9 mouse cellular contexts compared by ENCODE assay signal in genomic region chr7:107593904-107594303, GRCm38 (mm10). TPM values are rescaled to one million over a fixed set of nuclear protein-coding genes. Genes with fewer than 3 reads are reported as not detected.
A peak's percentile ranks its signal among the peaks of the same experiment; 100 is the strongest.
DNase-seq lines count a peak whose midpoint lies in the region; ATAC-seq lines count a peak whose summit lies in the region.
"Had no signal": no experiment of that assay in that cellular context is flagged by ENCODE, and none has a peak within 500 bp of the region (broad histone marks: within the 10 kb centered on the region; RNA-seq: fewer than 3 reads in every experiment).

No protein-coding gene starts in this region.

- no peak for DNase-seq in hindbrain, embryonic 10.5 days (ENCODE audit: low spot score)
- DNase-seq in cerebellum, adult 9-10 months = no peak
- DNase-seq in cerebellum, adult 18-20 months = no peak

- 30% methylated on average over 7 of the region's 7 CpGs for WGBS in hindbrain, embryonic 12.5 days
- WGBS in hindbrain, embryonic 10.5 days = 32% methylated on average over 7 of the region's 7 CpGs
- 26% methylated on average over 7 of the region's 7 CpGs for WGBS in embryonic facial prominence, embryonic 13.5 days

- no peaks in the 10 kb centered on the region for H3K36me3 ChIP-seq in hindbrain, embryonic 12.5 days
- H3K36me3 ChIP-seq in hindbrain, embryonic 10.5 days = no peaks in the 10 kb centered on the region
- peaks cover 20% of the 10 kb centered on the region for H3K36me3 ChIP-seq in embryonic facial prominence, embryonic 13.5 days

- H3K9me3 ChIP-seq in hindbrain, embryonic 12.5 days (replicated peaks) = no peaks in the 10 kb centered on the region
- no peaks in the 10 kb centered on the region for H3K9me3 ChIP-seq in hindbrain, embryonic 10.5 days
- no peaks in the 10 kb centered on the region for H3K9me3 ChIP-seq in embryonic facial prominence, embryonic 13.5 days

- peaks cover 6% of the 10 kb centered on the region; the same call in 1 of the 2 replicates for H3K4me1 ChIP-seq in hindbrain, embryonic 12.5 days
- H3K4me1 ChIP-seq in hindbrain, embryonic 10.5 days (replicated peaks) = peaks cover 15% of the 10 kb centered on the region
- peaks cover 15% of the 10 kb centered on the region for H3K4me1 ChIP-seq in embryonic facial prominence, embryonic 13.5 days

- no peak for ATAC-seq in hindbrain, embryonic 12.5 days (ENCODE audit: low FRiP score)
- ATAC-seq in embryonic facial prominence, embryonic 13.5 days (ENCODE audit: insufficient number of reproducible peaks, insufficient read depth, low FRiP score, low TSS enrichment, low read depth) = no peak
- peak; percentile 9 for ATAC-seq in inflammation-experienced regulatory T-cells, adult 6 months
- peak; percentile 13 for ATAC-seq in megakaryocyte-erythroid progenitor cell, adult 5-6 weeks (replicated peaks; ENCODE audit: low FRiP score, low TSS enrichment, poor library complexity, severe bottlenecking)
- ATAC-seq in erythroid progenitor cell, adult 5-6 weeks (replicated peaks; ENCODE audit: low FRiP score, poor library complexity, severe bottlenecking) = no peak

- peak overlapping the region; percentile 94; the same call in 1 of the 2 replicates for H3K4me2 ChIP-seq in hindbrain, embryonic 12.5 days (replicated peaks)
- peak overlapping the region; percentile 94 for H3K4me2 ChIP-seq in embryonic facial prominence, embryonic 13.5 days

- no peak overlapping the region for H3K27ac ChIP-seq in hindbrain, embryonic 12.5 days
- H3K27ac ChIP-seq in hindbrain, embryonic 10.5 days = no peak overlapping the region
- peak overlapping the region; percentile 51 for H3K27ac ChIP-seq in embryonic facial prominence, embryonic 13.5 days

- H3K4me3 ChIP-seq in hindbrain, embryonic 12.5 days = no peak overlapping the region
- no peak overlapping the region for H3K4me3 ChIP-seq in hindbrain, embryonic 10.5 days
- H3K4me3 ChIP-seq in embryonic facial prominence, embryonic 13.5 days = peak overlapping the region; percentile 57; the same call in 1 of the 2 replicates

- peaks cover 8% of the 10 kb centered on the region for H3K27me3 ChIP-seq in hindbrain, embryonic 12.5 days
- H3K27me3 ChIP-seq in hindbrain, embryonic 10.5 days (ENCODE audit: insufficient read depth, poor library complexity, severe bottlenecking) = peaks cover 11% of the 10 kb centered on the region
- H3K27me3 ChIP-seq in embryonic facial prominence, embryonic 13.5 days = no peaks in the 10 kb centered on the region

- no peak overlapping the region for H3K9ac ChIP-seq in hindbrain, embryonic 12.5 days
- H3K9ac ChIP-seq in embryonic facial prominence, embryonic 13.5 days = 0 out of 2 replicates have a peak overlapping the region, but pooled peaks have one; percentile 67

RNA-seq across cellular contexts. Expression of gene Ppfibp2, which starts 1.1 kb away (rescaled TPM):
- 5.3 and 8.2 TPM in 2 replicates for polyA plus RNA-seq in hindbrain, embryonic 12.5 days (2016; fragmentation: Nextera tagmentation; extraction: Ambion mirVana)
- 7.4 and 10.0 TPM in 2 replicates for polyA plus RNA-seq in hindbrain, embryonic 10.5 days (2016; fragmentation: Nextera tagmentation; extraction: Ambion mirVana)
- 11.5 and 13.8 TPM in 2 replicates for polyA plus RNA-seq in embryonic facial prominence, embryonic 13.5 days (2015; fragmentation: Nextera tagmentation; extraction: Ambion mirVana)
- under 1 TPM; 0.47 to 0.63 (median 0.57) TPM for polyA plus RNA-seq in inflammation-experienced regulatory T-cells, adult 6 months (2017; shearing (Covaris generic))
- 0.66 and 1.5 TPM in 2 replicates for total RNA-seq in megakaryocyte-erythroid progenitor cell, adult 5-6 weeks (2014; fragmentation: Nextera tagmentation)
- 1.0 and 3.6 TPM in 2 replicates for total RNA-seq in megakaryocyte-erythroid progenitor cell, adult 5-6 weeks (2017)
- total RNA-seq in erythroid progenitor cell, adult 5-6 weeks (2015; ENCODE audit: low replicate concordance) = 2.9 TPM in 1 of 2 replicates, not detected in the other
- total RNA-seq in erythroid progenitor cell, adult 5-6 weeks (2017; ENCODE audit: low replicate concordance) = 1.7 and 1.9 TPM in 2 replicates

RNA-seq across cellular contexts. Expression of gene Olfml1, which starts 26.7 kb away (rescaled TPM):
- polyA plus RNA-seq in hindbrain, embryonic 12.5 days (2016; fragmentation: Nextera tagmentation; extraction: Ambion mirVana) = 14.7 and 15.2 TPM in 2 replicates
- polyA plus RNA-seq in hindbrain, embryonic 10.5 days (2016; fragmentation: Nextera tagmentation; extraction: Ambion mirVana) = 5.6 and 8.1 TPM in 2 replicates
- polyA plus RNA-seq in embryonic facial prominence, embryonic 13.5 days (2015; fragmentation: Nextera tagmentation; extraction: Ambion mirVana) = 42.8 and 43.3 TPM in 2 replicates
- polyA plus RNA-seq in inflammation-experienced regulatory T-cells, adult 6 months (2017; shearing (Covaris generic)) = not detected
- not detected in 2 replicates for total RNA-seq in megakaryocyte-erythroid progenitor cell, adult 5-6 weeks (2014; fragmentation: Nextera tagmentation)
- total RNA-seq in megakaryocyte-erythroid progenitor cell, adult 5-6 weeks (2017) = not detected in 2 replicates
- not detected in 2 replicates for total RNA-seq in erythroid progenitor cell, adult 5-6 weeks (2015; ENCODE audit: low replicate concordance)
- total RNA-seq in erythroid progenitor cell, adult 5-6 weeks (2017; ENCODE audit: low replicate concordance) = 1.2 TPM in 1 of 2 replicates, not detected in the other

RNA-seq across cellular contexts. Expression of gene 5330417H12Rik, which starts 31.1 kb away (rescaled TPM):
- not detected in 2 replicates for polyA plus RNA-seq in hindbrain, embryonic 12.5 days (2016; fragmentation: Nextera tagmentation; extraction: Ambion mirVana)
- not detected in 2 replicates for polyA plus RNA-seq in hindbrain, embryonic 10.5 days (2016; fragmentation: Nextera tagmentation; extraction: Ambion mirVana)
- polyA plus RNA-seq in embryonic facial prominence, embryonic 13.5 days (2015; fragmentation: Nextera tagmentation; extraction: Ambion mirVana) = not detected in 2 replicates
- not detected for polyA plus RNA-seq in inflammation-experienced regulatory T-cells, adult 6 months (2017; shearing (Covaris generic))
- not detected in 2 replicates for total RNA-seq in megakaryocyte-erythroid progenitor cell, adult 5-6 weeks (2014; fragmentation: Nextera tagmentation)
- not detected in 2 replicates for total RNA-seq in megakaryocyte-erythroid progenitor cell, adult 5-6 weeks (2017)
- total RNA-seq in erythroid progenitor cell, adult 5-6 weeks (2015; ENCODE audit: low replicate concordance) = not detected in 2 replicates
- total RNA-seq in erythroid progenitor cell, adult 5-6 weeks (2017; ENCODE audit: low replicate concordance) = not detected in 2 replicates
- total RNA-seq: layer of hippocampus, adult 18-20 months had no signal

Comparison
In these comparisons a context has a peak if more than half of its experiments do, and no peak if none do; other contexts are left out.
1. ATAC-seq: peak in inflammation-experienced regulatory T-cells, adult 6 months (single experiment) and megakaryocyte-erythroid progenitor cell, adult 5-6 weeks (single experiment); none in hindbrain, embryonic 12.5 days (single experiment), embryonic facial prominence, embryonic 13.5 days (single experiment) and erythroid progenitor cell, adult 5-6 weeks (single experiment).